Mouse (Mus musculus) heart, adult 2 months (tissue): ENCODE results near the gene Myh7.
A peak's percentile ranks its signal among the peaks of the same experiment; 100 is the strongest.

Experiments
- CTCF ChIP-seq: fragments of 200-600 bp; IDR thresholded peaks from 2 replicates; pipeline ENCODE4 v1.8.1; 2022; ENCODE audit warnings: antibody characterized with exemption, mild to moderate bottlenecking, moderate library complexity
- EP300 ChIP-seq: fragments of 200-500 bp; IDR thresholded peaks from 2 replicates; pipeline ENCODE4 v1.6.1; 2011; ENCODE audit warnings: low read depth, low read length, control low read depth; ENCODE audit not compliant: insufficient read depth
- POLR2A ChIP-seq: fragments of 200-500 bp; IDR thresholded peaks from 2 replicates; pipeline ENCODE4 v1.6.1; 2011; ENCODE audit warnings: mild to moderate bottlenecking, low read depth, low read length, control low read depth; ENCODE audit not compliant: insufficient read depth

GRCm38 (mm10) chr14:54997297-54997696, 2.9 kb upstream of the Myh7 start:
- TF ChIP-seq CTCF (no peak), POLR2A (peak; percentile 40; the same call in 1 of the 2 replicates), EP300 (no peak)
